Mouse (Mus musculus) kidney, postnatal 14 days (tissue): Measurements from ENCODE around the gene Metrn.
A peak's percentile ranks its signal among the peaks of the same experiment; 100 is the strongest.
"Not testable (repeated sequence)": the region's sequence is repeated elsewhere in the genome, so short reads cannot be mapped to it uniquely, and the experiment has no call there.

Experiments used
- DNase-seq: peaks from one replicate; pipeline ENCODE4 v3.0.0; 2022; ENCODE audit warnings: mixed read lengths

The Metrn gene

GRCm38 (mm10) chr17:25830806-25831431 lies 34.0 kb upstream of the Metrn start:
- DNase-seq, result no peak

GRCm38 (mm10) chr17:25830200-25830753 lies 33.3 kb upstream of the Metrn start:
- no peak for DNase-seq

GRCm38 (mm10) chr17:25829558-25830017 lies 32.7 kb upstream of the Metrn start:
- DNase-seq, result no peak

GRCm38 (mm10) chr17:25828712-25829557 lies 32.0 kb upstream of the Metrn start, which contains the start of gene Jmjd8:
Gene Jmjd8, plus strand, starts transcription at chr17:25828867.
- peak; percentile 88 for DNase-seq

GRCm38 (mm10) chr17:25828223-25828594 lies 31.3 kb upstream of the Metrn start:
- DNase-seq, result no peak

GRCm38 (mm10) chr17:25827546-25828222 lies 30.7 kb upstream of the Metrn start:
- DNase-seq, result no peak

- DNase-seq, result no peak
Measured at GRCm38 (mm10) chr17:25827011-25827410, 30.1 kb upstream of the Metrn start.

- DNase-seq, result no peak
Measured at GRCm38 (mm10) chr17:25825984-25826570, 29.1 kb upstream of the Metrn start.

GRCm38 (mm10) chr17:25825311-25825710 lies 28.4 kb upstream of the Metrn start:
- DNase-seq, result no peak

GRCm38 (mm10) chr17:25824362-25825142 lies 27.6 kb upstream of the Metrn start:
- no peak for DNase-seq

- peak; percentile 86 for DNase-seq
Measured at GRCm38 (mm10) chr17:25823452-25823851, 26.5 kb upstream of the Metrn start, which contains the start of gene Wdr24. Gene Wdr24, plus strand, starts transcription at chr17:25823627.

- no peak for DNase-seq
Measured at GRCm38 (mm10) chr17:25818851-25819780, 22.2 kb upstream of the Metrn start.

- no peak for DNase-seq
Measured at GRCm38 (mm10) chr17:25817662-25818061, 20.7 kb upstream of the Metrn start.

- peak; percentile 90 for DNase-seq
Measured at GRCm38 (mm10) chr17:25813471-25813870, 16.5 kb upstream of the Metrn start.

GRCm38 (mm10) chr17:25810890-25811289 lies 14.0 kb upstream of the Metrn start:
- DNase-seq, result no peak

GRCm38 (mm10) chr17:25809606-25810340 lies 12.8 kb upstream of the Metrn start:
- DNase-seq, result no peak

GRCm38 (mm10) chr17:25808789-25809605 lies 12.1 kb upstream of the Metrn start, which contains the start of gene Fbxl16:
Gene Fbxl16, plus strand, starts transcription at chr17:25809085.
- DNase-seq, result peak; percentile 84

GRCm38 (mm10) chr17:25808028-25808427 lies 11.1 kb upstream of the Metrn start:
- no peak for DNase-seq

GRCm38 (mm10) chr17:25807452-25807851 lies 10.5 kb upstream of the Metrn start:
- not testable (repeated sequence) for DNase-seq
